Mouse (Mus musculus) urinary bladder, postnatal 36 days (tissue): ENCODE measurements around the gene Katnal1.

ENCODE experiments used
- DNase-seq, 2 experiments: peaks; one replicate each; pipeline ENCODE4 v3.0.0; 2022; ENCODE audit warnings: low spot score in 2 of 2, mixed read lengths in 1 of 2

Katnal1 gene

DNA sequence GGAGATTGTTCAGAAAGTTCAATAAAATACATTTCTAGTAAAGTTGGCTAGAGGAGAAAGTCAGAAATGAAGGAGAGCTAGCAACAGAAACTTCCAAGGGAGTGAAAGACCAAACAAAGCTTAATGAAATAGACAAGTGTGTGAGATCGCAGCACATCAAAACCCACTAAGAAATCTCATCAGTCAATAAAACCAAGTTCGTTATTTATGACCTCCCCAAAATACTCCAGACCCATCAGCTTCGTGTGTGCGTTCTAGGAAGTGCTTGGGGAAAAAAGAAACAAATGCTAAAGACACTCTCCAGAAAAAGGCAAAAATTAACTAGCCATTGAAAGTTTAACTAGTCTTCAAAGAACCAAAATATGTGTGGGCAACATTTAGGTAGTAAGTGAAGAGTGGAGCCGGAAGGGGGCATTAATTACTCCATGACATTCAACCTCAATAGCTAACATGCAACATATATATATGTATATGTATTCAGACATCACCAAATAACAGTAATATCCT lies 1.4 kb downstream of the Katnal1 start:
- no peak for DNase-seq

DNA sequence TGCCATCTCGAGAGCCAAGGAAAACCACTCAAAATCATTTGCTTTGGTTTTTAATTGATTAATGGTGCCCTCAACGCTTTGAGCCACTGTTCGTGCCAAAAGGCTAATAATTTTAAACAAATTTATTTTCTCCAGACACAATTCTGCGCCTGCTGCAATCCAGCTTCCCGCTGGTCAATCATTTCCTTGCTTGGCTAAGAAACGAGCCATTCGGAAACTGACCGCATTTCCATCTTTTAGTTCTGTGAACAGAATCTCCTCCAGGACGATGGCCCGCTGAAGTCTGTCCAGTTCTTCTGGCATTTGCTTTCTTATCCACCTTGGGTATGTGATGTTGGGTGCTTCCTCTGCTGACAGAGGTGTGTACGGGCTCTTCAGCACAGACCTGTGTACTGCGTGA lies 4.5 kb downstream of the Katnal1 start:
- DNase-seq, result no peak

DNA sequence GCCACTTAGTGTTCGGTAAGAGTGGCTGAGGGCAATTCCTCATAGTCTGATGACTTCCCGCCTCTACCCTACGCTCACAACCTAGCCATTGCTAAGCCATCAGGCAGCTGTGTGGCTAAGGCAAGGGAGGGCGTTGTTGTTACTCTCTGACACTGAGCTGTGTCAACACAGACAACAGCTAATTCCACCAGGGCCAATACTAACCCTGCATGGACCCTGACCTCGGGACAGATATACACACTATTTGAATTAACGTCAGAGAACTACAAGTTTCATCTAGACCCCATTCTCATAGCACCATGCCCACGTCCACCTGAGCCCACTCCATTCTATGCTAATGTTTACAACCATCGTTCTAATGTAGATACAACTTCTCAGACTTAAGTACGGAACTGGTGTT lies 5.1 kb downstream of the Katnal1 start:
- DNase-seq, result no peak

DNA sequence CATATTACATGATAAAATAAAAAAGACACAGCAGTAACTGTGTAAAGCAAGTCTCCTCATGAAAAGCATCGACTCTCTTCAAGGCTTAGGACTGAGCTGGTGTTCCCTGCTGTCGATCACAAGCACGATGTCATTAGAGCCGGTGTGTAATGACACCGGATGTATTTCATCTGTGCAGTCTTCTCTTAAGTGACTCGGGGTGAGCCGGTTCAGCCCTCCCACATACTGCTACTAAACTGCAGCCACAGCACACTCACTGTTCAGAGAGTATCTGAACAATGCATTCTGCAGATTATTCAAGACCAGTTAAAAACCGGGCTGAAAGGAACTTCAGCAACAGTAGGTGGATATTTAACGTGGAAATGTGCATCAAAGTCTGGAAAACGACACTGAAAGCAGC lies 5.7 kb downstream of the Katnal1 start:
- DNase-seq, result no peak

DNA sequence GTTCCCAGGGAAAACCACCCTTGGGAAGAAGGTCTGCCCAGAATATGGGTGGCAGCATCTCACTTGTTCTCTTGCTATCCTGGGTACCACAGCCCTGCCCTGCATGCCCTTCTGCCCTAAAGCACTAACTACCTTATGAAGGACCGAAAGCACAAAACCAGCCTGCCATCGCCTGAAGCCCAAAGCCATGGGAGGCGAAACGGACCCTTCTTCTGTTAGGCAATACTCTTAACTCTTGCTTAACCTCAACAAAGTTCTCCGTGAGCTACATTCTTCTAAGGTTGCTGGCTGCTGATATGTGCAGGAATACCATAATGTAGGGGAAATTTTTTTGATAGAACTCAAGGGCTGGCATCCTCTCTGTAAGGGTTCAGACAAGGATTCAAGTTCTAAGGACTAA lies 6.3 kb downstream of the Katnal1 start:
- no peak for DNase-seq

DNA sequence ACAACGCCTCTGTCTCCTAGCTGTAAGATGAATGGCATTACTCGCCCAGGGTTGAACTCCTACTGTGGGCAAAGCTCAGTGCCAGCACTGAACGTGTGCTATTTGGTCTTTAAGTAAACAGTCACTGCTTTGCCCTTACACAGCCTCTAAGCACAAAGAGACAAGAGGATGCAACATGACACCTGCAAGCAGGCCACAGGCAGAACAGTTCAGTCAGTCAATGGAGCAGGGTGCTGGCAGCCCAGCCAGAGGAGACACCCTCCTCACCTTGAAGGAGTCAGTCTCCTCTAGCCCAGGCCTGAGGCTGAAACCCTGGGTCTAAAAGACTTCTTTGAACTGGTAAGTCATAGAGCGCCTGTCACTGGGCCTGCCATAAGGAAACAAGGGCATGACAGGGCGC lies 11.1 kb downstream of the Katnal1 start:
- no peak for DNase-seq

DNA sequence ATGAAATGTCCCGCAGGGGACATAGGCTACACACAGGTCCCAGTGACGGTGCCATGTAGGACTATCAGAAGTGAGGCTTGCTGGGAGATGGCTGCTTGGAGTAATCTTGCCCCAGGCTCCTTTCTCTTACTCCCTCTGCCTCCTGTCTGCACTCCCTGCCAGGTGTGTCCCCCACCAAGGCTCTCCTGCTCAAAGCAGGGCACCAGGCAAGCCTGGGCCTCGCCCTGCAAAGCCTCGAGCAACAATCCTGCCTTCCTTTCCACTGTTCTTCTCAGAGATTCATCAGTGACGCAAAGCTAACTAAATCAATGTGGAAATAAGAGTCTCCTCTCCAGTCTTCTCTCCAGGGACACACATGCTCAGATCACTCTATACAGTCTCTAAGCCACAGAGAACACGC lies 12.3 kb downstream of the Katnal1 start:
- no peak for DNase-seq

DNA sequence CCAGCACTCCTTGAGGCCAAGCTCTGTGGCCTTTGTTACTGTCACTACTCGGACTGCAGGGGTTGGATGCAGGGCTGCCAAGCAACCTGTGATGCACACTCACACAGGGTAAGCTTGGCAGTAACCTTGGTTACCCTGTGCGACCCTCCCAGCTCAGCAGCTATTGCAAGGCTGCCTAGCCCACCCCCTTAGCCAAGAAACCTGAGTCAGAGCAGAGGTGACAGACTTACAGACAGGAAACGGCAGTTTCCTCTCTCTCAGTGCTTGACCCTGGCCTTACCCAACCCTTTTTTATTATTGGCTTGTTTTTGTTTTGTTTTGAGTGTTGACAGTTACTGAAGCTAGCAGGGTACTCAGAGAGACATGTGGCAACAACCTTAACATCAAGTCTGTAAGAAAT lies 16.9 kb downstream of the Katnal1 start:
- DNase-seq, result no peak

DNA sequence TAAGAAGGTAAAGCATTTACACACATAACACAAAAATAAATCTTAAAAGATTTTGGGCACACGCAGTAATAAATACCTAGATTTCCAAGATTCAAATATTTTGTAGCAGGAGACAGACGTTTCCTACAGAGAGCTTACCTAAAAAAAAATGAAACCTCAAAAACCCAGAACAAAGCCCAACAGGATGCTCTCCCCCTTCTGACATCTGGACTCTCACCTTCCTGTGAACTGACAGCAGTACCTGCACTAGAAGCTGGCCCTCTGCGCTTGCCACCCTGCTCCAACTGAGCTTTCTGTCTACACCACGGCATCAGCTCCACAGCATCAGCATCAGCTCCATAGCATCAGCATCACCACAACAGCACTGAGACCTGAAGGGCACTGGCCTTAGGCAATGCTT lies 19.1 kb downstream of the Katnal1 start:
- DNase-seq, result no peak

DNA sequence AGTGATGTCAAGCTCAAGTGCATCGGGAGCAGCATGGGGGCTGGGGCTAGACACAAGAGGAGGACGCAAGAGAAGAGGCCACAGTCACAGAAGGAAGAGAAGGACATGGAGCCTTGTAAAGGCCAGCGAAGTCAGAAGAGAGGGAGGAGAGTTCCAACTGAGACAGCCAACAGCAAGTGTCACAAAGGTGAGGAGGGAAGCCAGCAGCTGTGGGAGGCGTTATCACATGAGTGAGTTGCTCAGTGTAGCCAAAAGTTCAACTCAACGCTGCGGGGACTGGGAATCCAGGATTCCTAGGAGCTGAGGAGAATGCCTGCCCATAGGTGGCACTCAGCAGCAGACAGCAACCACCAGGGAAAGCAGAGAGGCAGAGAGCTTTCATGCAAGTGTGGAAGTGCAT lies 19.7 kb downstream of the Katnal1 start:
- peak in 1 of 2 experiments; percentile 26 for DNase-seq

DNA sequence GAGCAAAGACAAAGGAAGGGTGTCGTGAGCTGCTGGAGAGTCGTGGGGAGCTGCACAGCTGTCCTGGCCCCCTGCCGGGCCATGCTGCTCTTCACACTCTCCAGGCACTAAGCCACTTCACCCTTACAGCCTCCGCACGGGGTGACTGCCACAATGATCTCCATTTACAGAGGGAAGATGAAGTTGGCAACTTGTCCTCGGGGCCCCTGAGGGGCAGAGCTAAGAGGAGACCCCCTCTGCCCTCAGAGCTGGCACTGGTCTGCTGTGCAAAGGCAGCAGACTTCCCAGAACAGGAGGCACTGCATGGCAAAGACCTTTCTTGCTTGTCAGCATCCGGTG lies 20.1 kb downstream of the Katnal1 start:
- no peak for DNase-seq

DNA sequence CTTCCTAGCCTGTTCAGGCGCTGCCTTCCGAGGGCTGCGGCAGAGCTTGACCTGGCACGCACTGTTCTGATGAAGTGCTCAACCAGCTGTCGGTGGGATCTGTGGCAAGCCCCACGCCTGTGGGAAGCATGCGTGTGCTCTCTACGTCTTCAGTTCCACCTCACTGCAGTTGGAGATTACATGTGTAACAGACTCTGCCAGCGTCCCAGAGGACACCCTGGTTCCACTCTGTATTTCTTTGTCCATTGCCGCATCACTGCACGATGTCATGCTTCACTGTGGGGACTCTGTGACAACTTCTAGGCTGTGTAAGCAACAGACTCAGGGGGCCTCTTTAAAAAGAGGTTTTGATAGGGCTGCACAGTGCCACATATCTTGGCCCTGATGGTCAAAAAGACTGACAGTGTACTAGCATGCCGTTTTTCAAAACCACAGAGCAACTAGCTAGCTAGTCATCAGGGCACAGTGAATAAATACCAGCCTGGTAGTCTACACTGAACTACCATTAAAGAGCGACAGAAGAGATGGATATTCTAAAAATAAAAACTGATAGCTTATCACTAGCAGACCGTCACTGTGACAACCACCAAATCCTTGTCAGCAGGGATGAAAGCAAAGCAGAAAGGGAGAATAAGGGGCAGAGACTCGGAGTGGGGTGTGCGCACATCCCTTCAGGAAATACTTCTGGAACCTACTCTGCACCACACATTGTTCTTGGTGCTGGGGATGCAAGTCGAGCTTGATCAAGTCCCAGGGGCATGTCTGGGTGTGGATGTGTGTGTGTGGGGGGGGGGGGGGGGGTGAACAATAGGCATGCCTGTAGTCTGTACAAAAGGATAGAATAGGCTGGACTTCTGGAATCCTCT lies 20.7 kb downstream of the Katnal1 start:
- no peak for DNase-seq

DNA sequence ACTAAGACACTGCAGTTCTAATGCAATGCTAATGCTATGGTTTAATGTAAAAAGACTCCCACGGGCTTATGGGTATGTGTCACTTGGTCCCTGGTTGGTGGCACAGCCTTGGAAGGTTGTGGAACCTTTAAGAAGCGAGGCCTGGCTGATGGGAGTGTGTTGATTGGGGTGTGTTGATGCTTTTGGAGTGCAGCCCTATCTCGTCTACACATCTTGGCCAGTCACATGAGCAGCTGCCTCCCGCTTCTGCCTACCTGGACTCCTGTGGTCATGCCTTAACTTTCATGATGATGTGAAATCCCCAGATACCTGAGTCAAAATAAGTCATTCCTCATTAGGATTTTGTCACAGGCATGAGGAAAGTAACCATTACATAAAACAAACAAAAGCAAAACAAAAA lies 22.8 kb downstream of the Katnal1 start:
- DNase-seq, result no peak

DNA sequence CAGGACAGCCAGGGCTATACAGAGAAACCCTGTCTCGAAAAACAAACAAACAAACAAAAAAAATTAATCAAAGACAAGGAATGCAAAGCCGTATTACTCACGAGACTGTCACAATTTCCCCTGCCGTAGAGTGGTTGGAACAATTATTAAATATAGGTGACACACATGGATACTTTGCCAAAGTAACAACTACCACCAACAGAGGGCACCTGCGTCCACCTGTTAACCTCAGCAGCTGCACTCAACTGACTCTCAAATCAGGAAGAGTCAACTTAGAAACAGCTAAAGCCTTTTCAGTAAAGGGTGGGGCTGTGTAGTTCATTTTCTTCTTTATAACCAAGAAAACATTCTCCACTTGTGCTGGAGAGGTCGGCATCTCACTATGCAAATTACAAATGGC lies 24.3 kb downstream of the Katnal1 start:
- peak in 1 of 2 experiments; percentile 38 for DNase-seq

DNA sequence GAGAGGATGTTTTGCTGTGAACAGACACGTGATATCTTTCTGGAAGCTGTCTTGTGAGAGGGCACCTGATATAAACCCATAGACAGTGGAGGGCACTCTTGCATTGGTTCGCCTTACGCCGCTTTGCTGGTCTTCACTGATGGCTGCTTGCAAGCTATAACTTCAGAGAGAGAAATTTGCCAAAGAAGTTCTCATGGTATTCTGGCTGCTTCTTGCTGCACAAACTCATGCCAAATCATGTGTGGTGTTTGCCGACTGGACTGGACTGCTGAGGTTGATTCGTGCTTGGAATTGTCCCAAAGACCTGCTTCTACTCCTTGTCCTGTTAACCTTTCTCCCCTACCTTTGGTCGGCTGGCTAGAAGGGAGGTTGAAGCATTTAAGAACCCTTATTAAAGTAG lies 29.8 kb downstream of the Katnal1 start:
- DNase-seq, result no peak

DNA sequence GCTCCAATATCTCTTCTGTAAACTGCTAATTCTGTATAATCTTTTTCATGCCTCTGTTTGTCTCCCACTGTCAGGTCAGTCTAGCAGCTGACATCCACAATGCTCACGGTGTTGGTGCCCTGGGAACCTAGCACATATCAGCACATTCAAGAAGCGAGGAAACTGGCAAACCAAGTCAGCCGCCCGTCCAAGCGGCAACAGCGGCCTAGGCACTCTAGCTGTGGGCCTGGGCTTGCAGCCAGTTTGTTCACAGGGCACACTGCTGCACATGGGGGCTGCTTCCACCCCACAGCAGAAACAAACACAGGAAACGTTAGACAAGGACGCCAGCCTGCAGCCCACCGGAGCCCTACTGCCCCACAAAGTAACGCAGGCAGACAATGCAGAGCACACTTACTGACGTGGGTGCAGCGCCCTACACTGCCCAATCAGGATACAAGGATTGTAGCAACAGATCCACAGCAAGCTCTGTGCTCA lies 31.1 kb downstream of the Katnal1 start:
- DNase-seq, result no peak

DNA sequence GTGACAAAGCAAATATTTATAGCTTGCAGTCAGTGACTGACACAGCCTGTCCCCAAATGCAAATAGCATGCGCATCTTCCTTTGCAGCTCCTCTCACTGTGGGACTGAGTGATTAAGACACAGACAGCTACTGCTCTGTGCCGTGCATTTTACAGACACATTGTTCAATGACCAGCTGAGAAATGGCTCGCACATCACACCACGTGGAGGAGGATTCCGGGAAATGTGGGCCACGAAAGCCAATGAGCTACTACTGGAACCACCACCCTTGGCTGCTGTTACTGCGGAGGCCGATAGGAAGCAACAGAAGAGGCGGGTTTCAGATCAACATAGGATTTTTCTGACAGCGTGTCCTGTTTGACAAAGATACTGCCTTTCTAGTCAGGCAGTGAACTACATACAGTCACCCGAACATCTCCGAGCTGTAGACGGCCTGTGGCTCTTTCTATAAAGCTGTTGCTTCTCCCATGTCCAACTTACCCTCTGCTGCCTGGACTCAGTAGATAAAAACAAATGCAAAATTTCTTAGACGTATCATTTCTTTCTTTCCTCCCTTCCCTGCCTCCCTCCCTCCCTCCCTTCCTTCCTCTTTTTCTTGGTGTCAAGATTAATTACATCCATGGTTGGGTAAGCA lies 31.9 kb downstream of the Katnal1 start:
- no peak for DNase-seq

DNA sequence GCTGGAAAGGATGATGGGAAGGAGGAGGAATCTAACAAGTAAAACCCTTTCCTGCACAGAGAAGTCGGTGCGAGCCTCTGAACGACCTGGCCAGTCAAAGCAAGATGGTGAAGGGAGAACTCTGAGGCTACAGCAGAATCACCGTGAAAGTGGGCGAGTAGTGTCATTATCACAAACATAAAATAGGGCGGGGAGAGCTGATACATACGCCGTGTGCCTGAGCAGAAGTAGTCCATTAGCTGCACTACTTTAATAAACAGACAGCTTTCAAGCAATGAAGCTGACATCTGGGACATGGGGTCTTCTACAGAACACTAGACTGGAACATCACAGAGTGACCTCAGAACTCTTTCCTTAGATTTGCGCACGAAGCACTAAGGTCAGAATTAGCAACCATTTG lies 32.6 kb downstream of the Katnal1 start:
- no peak for DNase-seq

DNA sequence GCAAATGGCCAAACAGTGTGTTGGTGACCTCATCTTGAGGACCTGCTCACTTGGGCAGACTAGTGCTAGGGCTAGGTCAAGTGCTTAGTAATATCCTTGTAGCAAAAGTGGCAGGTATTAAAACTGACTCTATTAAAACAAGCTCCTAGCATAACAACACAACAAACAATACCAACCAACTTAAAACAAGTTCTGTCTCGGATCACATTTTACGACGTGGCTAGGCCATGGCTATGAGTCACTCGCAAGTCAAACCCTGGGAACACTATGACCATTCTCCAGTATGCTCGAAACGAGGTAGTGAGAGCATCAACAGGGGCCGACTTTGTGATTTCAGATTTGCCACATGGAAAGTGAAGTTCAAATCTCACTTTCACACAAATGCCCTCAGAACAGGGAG lies 33.3 kb downstream of the Katnal1 start:
- DNase-seq, result no peak

DNA sequence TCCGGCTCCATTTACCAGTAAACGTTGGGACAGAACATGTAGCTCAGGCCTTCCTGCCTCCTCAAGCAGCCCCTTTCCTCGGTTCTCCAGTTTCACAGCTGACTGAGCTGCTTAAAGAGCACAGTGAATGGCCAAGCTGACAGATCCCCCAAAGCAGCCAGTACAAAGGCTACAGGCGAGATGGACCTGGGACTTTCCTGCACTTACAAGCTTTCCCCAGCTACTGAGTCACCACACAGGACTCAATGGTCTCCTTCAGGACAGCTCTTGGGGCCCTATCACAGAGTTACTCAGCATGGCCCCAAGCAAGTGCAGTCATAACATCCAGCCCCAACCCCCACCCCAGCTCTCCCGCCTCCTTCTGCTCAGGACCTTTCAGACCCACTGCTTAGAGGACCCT lies 34.1 kb downstream of the Katnal1 start:
- no peak for DNase-seq

DNA sequence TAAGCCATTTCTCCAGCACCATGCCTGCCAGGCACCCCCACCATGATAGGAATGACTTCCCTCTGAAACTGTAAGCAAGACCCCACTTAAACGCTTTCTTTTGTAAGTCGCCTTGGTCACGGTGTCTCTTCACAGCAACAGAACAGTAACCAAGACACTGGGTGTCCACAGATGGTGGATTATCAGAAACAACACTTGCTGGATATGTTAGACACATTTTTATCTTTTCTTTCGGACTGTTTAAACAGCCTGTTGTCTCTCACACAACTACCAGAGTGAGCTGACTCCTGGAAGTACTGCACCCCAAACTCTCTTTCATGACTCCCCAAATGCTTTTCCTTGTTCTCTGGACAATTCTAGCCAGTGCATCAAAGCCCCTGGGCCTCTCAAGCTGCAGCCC lies 38.9 kb downstream of the Katnal1 start:
- no peak for DNase-seq

DNA sequence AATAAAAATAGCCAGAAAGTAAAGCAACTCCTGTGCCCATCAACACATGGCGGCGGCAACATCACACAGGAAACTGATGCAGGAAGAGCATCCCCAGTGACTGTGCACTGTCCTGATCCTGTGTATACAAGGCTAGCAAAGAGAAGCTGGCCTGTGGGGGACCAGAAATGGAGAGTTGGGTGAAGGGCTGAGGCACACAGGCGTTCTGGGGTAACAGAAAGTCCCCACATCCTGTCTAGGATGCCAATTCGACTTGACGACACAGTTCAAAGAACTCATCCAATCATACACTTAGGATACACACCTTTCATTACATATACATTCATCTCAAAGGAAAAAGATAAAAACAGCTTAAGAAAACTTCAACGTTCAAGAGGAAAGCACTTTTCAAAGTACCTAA lies 41.1 kb downstream of the Katnal1 start:
- no peak for DNase-seq
